Mouse (Mus musculus): ENCODE data around the gene Irf2.

Gene Irf2

GRCm38 (mm10) chr8:46799706-46800105 is 60.2 kb downstream of the Irf2 start:
- no peak for DNase-seq (ENCODE audit: low read depth, low spot score)

GRCm38 (mm10) chr8:46801153-46801684 is 61.7 kb downstream of the Irf2 start:
- DNase-seq (ENCODE audit: low read depth, low spot score), result no peak

GRCm38 (mm10) chr8:46802009-46802408 is 62.5 kb downstream of the Irf2 start:
- DNase-seq (ENCODE audit: low read depth, low spot score), result no peak

DNA sequence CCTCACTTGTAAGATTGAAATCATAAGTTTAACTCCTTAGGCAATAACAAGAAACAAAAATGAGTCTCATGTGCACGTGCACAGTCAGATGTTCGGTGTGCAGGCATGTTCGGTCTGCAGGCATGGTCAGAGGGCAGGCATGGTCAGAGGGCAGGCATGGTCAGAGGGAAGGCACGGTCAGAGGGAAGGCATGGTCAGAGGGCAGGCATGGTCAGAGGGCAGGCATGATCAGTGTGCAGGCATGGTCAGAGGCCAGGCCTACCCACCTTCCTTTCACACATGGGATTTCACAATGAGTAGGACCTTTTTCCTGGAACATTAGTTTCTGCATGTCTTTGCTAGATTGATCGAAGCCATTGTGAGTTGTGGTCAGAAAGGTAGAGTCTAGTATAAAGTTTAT is 65.2 kb downstream of the Irf2 start:
- DNase-seq (ENCODE audit: low read depth, low spot score), result no peak

GRCm38 (mm10) chr8:46811021-46811622 is 71.6 kb downstream of the Irf2 start:
- DNase-seq (ENCODE audit: low read depth, low spot score), result peak; percentile 92

- no peak for DNase-seq (ENCODE audit: low read depth, low spot score)
Measured at GRCm38 (mm10) chr8:46811944-46812343, 72.4 kb downstream of the Irf2 start.

GRCm38 (mm10) chr8:46812966-46813365 is 73.4 kb downstream of the Irf2 start:
- DNase-seq (ENCODE audit: low read depth, low spot score), result peak; percentile 63

DNA sequence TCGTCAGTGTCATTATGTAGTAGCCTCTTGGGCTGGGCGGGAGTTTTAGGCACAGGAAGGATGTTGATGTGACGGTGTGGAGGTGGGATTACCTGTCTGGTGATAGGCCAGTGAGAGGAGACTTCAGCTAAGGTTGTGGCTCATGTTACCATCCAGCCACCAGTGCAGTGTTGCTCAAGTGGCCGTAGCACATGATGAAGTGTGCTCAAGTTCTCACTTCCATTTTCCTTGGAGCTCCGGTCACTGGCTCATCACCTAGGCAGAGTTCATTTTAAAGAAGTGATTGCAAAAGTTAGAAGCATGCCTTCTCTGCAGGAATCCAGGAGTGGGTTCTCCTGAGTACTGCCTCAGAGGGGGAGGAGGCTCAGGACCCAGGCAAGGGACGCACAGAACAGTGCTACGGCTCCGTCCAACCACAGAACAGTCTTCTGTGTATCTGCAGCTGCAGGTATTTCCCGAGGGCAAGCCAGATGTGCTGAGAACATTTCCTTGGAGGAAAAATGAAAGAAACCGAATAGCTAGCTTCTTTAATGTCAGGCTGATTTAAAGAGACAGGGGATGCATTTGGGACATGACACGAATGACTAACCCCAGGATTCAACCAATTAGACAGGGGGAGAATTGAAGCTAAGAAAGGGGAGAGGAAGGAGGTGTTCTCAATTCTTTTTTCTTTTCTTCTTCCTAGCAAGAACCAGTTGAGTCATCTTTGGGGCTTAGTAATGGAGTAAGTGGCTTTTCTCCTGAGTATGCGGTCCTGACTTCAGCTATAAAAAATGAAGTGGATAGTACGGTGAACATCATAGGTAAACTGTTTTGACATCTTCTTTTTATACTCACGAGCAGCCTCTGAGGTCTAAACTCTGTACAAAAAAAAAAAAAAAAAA is 78.8 kb downstream of the Irf2 start:
- DNase-seq (ENCODE audit: low read depth, low spot score), result peak; percentile 53

GRCm38 (mm10) chr8:46818990-46819288 is 79.4 kb downstream of the Irf2 start:
- DNase-seq (ENCODE audit: low read depth, low spot score), result no peak

DNA sequence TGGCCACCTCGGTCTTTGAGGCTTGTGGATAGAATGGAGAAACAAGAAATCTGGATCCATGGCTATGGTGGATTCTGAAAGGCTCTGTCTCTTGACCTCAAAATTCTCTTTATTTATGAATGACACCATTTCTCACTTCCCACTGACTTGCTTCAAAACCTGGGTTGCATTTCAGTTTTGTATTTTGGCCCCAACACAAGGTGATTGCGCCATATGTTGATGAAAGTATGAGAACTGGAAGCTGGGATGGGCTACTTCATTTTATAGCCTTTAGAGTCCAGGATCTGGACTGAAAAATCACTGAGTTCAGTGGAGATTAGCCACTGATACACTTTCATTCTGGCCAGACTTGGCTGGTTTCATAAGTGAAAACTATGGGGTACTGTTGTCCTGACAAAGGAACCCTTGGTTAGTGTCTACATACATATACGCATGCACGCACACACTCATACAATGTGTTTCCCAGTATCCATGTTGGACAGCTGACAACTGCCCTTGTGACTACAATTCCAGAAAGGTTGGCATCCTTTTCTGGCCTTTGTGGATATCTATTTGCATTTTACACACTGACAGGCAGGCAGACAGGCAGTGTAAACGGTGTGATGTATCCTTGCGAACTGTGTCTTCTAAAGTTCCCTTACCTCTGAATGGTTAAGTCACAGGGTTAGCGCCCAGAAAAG is 89.3 kb downstream of the Irf2 start:
- DNase-seq (ENCODE audit: low read depth, low spot score), result peak; percentile 83

DNA sequence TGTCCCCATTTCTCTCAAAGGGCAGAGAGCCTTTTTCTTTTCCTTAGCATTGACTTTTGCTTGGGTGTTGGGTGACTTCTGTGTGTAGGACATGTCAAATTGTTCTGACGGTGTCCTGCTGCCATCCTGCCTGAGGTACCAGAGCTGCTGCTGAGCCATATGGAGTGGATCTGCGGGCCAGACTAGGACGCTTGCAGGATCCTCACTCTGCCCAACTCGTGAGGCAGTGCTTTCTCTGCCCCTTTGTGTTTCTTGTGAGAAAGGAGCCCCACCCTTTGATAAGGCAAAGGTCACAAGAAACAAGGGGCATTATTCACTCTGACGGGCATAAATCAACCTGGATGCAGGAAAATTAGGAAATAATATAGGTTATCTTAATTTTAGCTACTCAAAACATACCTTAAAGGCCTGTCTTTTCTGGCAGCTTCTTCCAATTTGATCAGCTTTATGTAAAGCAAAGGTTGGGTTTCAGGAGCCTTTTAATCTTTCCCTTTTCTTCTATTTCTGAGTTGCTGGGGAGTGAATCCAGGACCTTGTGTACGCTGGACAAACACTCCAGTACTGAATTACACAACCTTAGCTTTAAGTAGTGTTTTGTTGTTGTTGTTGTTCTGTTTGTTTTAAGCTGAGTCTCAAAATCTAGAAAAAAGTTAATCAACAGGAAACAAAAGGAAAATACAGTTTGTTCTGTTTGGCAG is 90.0 kb downstream of the Irf2 start:
- DNase-seq (ENCODE audit: low read depth, low spot score), result peak; percentile 55

- no peak for DNase-seq (ENCODE audit: low read depth, low spot score)
Measured at GRCm38 (mm10) chr8:46830112-46830855, 90.8 kb downstream of the Irf2 start.

GRCm38 (mm10) chr8:46831916-46832315 is 92.4 kb downstream of the Irf2 start:
- DNase-seq (ENCODE audit: low read depth, low spot score), result no peak

DNA sequence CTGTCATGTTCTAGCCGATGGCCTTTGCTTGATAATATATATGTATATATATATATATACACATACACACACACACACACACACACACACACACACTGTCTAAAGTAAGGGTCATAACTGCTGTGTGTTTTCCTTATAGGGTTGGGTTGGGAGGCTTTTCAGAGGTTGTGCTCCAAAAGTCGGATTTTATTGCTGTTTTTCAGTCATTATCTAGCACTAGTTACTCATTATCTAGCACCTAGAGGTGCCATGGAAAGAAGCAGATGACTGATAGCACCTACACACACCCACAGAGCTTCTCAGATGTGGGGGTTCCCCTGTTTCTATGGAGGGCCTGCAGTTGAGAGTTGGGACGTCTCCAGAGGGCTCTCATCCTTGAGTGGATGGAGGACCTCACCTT is 92.9 kb downstream of the Irf2 start:
- peak; percentile 32 for DNase-seq (ENCODE audit: low read depth, low spot score)

DNA sequence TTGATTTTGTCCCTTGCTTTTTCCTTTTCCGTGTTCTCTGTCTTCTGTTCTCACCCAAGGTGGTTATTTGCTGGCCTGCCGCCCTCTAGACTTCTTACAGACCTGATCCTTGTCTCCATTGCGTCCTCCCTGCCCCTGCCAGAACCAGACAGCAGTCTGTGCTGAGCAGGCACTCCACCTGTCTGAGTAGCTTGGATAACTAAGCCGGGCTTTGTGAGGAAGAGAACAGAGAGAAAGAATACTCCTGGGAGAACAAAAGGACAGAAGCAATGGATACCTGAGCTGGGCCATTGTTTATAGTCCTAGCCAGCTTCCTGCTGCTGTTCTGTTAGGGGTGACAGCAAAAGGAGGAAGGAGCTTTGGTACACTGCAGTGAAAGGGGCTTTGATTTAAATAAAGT is 94.2 kb downstream of the Irf2 start:
- no peak for DNase-seq (ENCODE audit: low read depth, low spot score)

DNA sequence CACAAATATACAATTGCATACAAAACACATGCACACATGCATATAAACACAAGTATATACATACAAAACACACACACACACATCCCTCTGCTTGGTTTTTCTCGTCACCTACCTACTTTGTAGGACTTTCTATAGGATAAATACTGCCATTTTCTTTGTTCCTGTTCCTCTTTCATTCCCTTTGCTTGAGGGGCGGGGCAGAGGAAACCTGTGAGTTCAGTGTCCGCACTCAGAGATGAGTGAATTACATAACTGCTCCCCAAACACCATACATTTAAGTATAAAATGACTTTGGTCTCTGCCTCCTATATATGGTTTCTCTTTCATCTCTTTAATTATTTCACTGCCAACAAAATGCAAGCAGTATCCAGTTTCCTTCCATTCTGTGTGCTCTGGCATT is 94.9 kb downstream of the Irf2 start:
- DNase-seq (ENCODE audit: low read depth, low spot score), result no peak

DNA sequence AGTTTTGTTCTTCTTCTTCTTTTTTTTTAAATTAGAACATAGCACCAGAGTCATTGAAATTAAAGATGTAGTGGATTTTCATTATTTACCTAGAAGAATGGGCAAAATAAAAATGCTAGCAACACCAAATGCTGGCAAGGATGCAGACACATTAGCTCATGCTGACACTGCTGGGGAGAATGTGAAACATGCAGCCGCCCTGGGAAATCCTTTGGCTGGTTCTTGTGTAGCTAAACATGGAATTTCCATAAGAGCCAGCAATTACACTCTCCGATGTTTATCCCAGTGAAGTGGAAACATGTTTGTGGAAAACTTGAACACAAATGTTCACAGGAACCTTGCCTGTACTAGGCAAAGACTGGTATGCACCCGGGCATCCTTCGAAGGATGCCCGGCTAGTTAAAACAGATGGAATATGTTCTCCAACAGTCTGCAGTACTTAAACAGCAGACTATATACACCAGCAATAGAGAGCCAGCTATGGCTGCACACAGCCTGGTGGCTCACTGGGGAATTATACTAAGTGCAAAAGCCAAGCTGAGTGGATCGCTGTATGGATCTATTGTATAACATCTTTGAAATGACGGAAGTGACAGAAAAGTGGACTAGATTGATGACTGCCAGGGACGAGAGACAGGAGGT is 96.6 kb downstream of the Irf2 start:
- no peak for DNase-seq (ENCODE audit: low read depth, low spot score)

DNA sequence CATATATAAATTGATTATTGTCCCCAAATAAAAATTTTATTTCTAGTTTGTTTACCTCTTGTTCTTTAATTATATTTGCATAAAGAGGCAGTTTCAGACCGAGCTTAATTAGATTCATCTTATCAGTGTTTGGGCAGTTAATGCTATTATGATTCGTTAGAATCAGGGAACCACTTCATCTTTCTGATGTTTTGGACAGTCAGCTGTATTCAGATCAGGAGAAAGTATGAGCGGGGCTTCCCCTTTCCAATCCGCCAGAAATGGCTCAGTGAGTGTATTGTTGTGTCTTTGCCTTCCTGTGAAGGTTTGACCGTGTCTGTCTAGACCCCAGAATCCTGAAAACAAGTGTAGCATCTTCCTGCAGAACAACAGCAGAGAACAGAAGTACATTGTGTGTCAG is 97.4 kb downstream of the Irf2 start:
- no peak for DNase-seq (ENCODE audit: low read depth, low spot score)

- no peak for DNase-seq (ENCODE audit: low read depth, low spot score)
Measured at GRCm38 (mm10) chr8:46838052-46838451, 98.5 kb downstream of the Irf2 start.

DNA sequence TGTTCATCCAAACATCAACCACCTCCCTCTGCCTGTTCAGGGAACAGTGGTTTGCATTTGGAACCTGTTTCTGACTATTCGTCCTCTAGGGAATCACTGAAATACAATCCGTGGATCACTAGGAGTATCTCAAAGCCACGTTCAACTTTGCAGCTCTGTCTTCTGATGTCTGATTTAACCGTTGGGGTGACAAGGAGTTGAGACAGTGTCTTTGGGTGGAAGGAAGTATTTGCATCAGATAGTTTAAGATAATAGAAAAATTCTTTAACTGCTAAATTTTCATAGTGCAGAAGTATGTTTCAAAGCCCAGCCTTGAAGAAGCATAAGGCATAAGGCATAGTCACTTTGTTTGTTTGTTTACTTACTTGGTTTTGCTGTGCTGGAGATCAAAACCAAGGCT is 100.9 kb downstream of the Irf2 start:
- no peak for DNase-seq (ENCODE audit: low read depth, low spot score)

- DNase-seq (ENCODE audit: low read depth, low spot score), result peak; percentile 66
Measured at GRCm38 (mm10) chr8:46840791-46841190, 101.3 kb downstream of the Irf2 start.
